Mouse (Mus musculus) intestine, embryonic 14.5 days (tissue): ENCODE results near the gene Map3k5. TPM values are rescaled to one million over a fixed set of nuclear protein-coding genes. Genes with fewer than 3 reads are reported as not detected.
"Not testable (repeated sequence)": the region's sequence is repeated elsewhere in the genome, so short reads cannot be mapped to it uniquely, and the experiment has no call there.

Source experiments
- ATAC-seq: fragments of 200-750 bp; cut with Nextera tagmentation; replicated peaks from 2 replicates; pipeline ENCODE4 v1.8.0; 2017; ENCODE audit warnings: low read depth, moderate number of reproducible peaks, moderate TSS enrichment, moderate library complexity; ENCODE audit not compliant: low FRiP score, low TSS enrichment
- DNase-seq: peaks from one replicate; pipeline ENCODE4 v3.0.0-alpha.2; 2018; ENCODE audit warnings: low spot score
- H3K27ac ChIP-seq: fragments of 300-500 bp; sonication (generic); 2 replicates; pipeline ENCODE4 v1.5.1; 2014; ENCODE audit warnings: low read depth, mild to moderate bottlenecking, control low read depth
- H3K27me3 ChIP-seq: fragments of 300-500 bp; sonication (generic); replicated peaks from 2 replicates; pipeline ENCODE4 v1.6.1; 2014; ENCODE audit warnings: low read length, control low read depth; ENCODE audit not compliant: control insufficient read depth, insufficient read depth
- H3K36me3 ChIP-seq: fragments of 300-500 bp; sonication (generic); 2 replicates; pipeline ENCODE4 v1.6.1; 2014; ENCODE audit warnings: low read length, control low read depth; ENCODE audit not compliant: control insufficient read depth, insufficient read depth
- H3K4me1 ChIP-seq: fragments of 300-500 bp; sonication (generic); replicated peaks from 2 replicates; pipeline ENCODE4 v1.6.1; 2014; ENCODE audit warnings: low read length, control low read depth, mixed read lengths; ENCODE audit not compliant: control insufficient read depth, insufficient read depth
- H3K4me2 ChIP-seq: fragments of 300-500 bp; sonication (generic); 2 replicates; pipeline ENCODE4 v1.6.1; 2014; ENCODE audit warnings: low read length
- H3K4me3 ChIP-seq: fragments of 300-500 bp; sonication (generic); 2 replicates; pipeline ENCODE4 v1.5.1; 2014; ENCODE audit warnings: low read depth, low read length, control low read depth, mixed read lengths
- H3K9ac ChIP-seq: fragments of 300-500 bp; sonication (generic); 2 replicates; pipeline ENCODE4 v1.6.1; 2014; ENCODE audit warnings: mild to moderate bottlenecking, low read length
- H3K9me3 ChIP-seq: fragments of 300-500 bp; sonication (generic); 2 replicates; pipeline ENCODE4 v1.6.1; 2016; ENCODE audit warnings: low read length, control low read depth; ENCODE audit not compliant: control insufficient read depth
- WGBS: fragments of 180-500 bp; shearing (Covaris S2); extraction: QIAGEN DNeasy Blood & Tissue Kit; methylation state at CpG from one replicate; pipeline ENCODE4 v1.1.7; 2014; 5-methylcytosine and 5-hydroxymethylcytosine counted together
- polyA plus RNA-seq: library from polyadenylated mRNA; unstranded; fragments of >200 nt; fragmentation: Nextera tagmentation; extraction: Ambion mirVana; gene quantifications from 2 replicates; pipeline ENCODE4 v1.2.1, GENCODE M21; 2014

Gene Map3k5
- polyA plus RNA-seq, 1 experiment from 2014 or later, result 2.8 TPM

DNA sequence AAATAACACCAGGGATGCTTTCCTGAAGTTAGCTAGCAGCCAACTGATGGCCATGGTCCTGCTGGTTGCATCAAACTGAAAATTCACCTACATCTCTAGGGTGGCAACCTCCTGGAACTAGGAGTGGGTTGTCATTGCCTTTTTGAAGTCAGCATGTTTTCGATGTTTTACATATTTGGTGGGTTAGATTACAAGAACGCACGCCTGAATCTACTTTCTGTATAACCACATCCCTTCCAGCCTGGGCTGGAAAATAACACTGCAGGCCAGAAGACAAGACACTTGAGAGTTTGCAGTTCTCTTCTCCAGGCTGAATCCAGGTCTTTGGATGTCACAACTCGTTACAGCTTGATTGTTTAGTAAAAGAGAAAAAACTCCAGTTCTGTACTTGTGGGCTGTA is 28.5 kb downstream of the Map3k5 start:
- no peak for ATAC-seq
- Histone ChIP-seq H3K27me3 (no peaks in the 10 kb centered on the region), H3K9ac (no peak overlapping the region), H3K27ac (no peak overlapping the region), H3K4me1 (peaks cover 5% of the 10 kb centered on the region; the same call in 1 of the 2 replicates), H3K36me3 (no peaks in the 10 kb centered on the region), H3K4me3 (no peak overlapping the region), H3K4me2 (no peak overlapping the region), H3K9me3 (no peaks in the 10 kb centered on the region)
- DNase-seq, result no peak
- 68% methylated on average over 4 of the region's 4 CpGs for WGBS

DNA sequence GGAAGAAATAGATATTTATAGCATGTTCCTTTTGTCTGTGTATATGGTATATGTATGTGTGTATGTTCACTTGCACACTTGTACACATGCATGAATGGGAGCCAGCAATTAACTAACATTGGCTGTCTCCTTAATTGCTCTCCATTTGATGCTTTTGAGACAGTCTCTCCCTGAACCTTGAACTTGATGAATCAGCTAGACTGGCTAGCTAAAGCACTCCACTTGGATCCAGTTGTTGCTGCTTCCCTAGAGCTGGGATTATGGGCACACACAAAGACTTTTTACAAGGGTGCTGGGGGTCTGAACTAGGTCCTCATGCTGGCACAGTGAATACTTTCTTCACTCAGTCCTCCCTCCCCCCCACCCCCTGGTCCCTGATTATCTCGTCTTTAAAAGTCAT is 28.9 kb downstream of the Map3k5 start:
- Histone ChIP-seq H3K4me3 (no peak overlapping the region), H3K4me2 (no peak overlapping the region), H3K27ac (no peak overlapping the region), H3K9ac (no peak overlapping the region), H3K9me3 (no peaks in the 10 kb centered on the region), H3K36me3 (no peaks in the 10 kb centered on the region), H3K4me1 (peaks cover 5% of the 10 kb centered on the region; the same call in 1 of the 2 replicates), H3K27me3 (no peaks in the 10 kb centered on the region)
- ATAC-seq, result no peak
- 57% methylated on average over 1 of the region's 1 CpGs for WGBS
- no peak for DNase-seq

DNA sequence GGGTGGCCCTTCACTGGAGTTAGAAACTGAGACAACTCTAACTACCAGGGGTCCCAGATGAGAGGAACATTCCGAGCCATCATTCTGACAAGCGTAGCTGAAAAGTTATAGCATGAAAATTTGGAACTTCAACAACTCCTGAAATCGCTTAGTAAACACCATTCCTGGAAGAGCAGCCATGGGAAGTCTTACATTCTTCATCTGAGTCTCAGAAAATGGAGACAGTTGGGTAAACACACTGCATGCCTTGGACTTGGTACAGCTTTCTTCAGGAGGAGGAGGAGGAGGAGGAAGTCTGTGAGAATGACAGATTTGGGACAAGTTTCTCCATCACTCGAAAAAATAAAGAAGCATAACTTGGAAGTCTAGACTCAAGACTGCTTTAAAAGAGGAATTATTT is 29.8 kb downstream of the Map3k5 start:
- no peak for DNase-seq
- H3K9me3 ChIP-seq, result no peaks in the 10 kb centered on the region
- no peak overlapping the region for H3K27ac ChIP-seq
- ATAC-seq, result no peak
- no peak overlapping the region for H3K9ac ChIP-seq
- WGBS, result 71% methylated on average over 4 of the region's 4 CpGs
- no peak overlapping the region for H3K4me2 ChIP-seq
- no peak overlapping the region for H3K4me3 ChIP-seq
- H3K4me1 ChIP-seq, result peaks cover 5% of the 10 kb centered on the region; the same call in 1 of the 2 replicates
- no peaks in the 10 kb centered on the region for H3K27me3 ChIP-seq
- no peaks in the 10 kb centered on the region for H3K36me3 ChIP-seq

- no peak for DNase-seq
- no peak overlapping the region for H3K4me3 ChIP-seq
These were observed 32.3 kb downstream of the Map3k5 start for GRCm38 (mm10) chr10:19966597-19966996.

DNA sequence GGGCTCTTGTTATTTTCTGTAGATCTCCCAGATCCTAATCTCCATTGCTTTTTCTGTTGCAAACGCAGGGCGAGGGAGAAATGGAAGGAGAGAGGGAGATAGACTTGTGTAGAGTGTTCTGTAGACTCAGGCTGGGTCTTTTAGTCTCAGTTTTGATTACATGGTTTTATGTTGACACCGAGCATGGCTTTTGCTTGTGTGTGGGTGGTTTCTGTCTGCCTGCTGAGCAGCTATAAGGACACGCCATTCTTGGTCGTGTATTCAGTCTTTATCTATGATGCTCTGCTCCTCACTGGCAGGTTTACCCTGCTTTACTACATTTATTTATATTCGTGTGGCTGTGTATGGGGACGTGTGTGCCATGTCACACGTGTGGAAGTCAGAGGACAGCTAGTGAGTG is 34.2 kb downstream of the Map3k5 start:
- 76% methylated on average over 8 of the region's 8 CpGs for WGBS
- Histone ChIP-seq H3K4me2 (no peak overlapping the region), H3K27me3 (no peaks in the 10 kb centered on the region), H3K27ac (no peak overlapping the region), H3K9me3 (no peaks in the 10 kb centered on the region), H3K36me3 (no peaks in the 10 kb centered on the region), H3K4me1 (peaks cover 5% of the 10 kb centered on the region; the same call in 1 of the 2 replicates), H3K9ac (no peak overlapping the region), H3K4me3 (no peak overlapping the region)
- no peak for DNase-seq
- ATAC-seq, result no peak

More at GRCm38 (mm10) chr10:19966597-19966996, 32.3 kb downstream of the Map3k5 start:
- 75% methylated on average over 6 of the region's 6 CpGs for WGBS
- Histone ChIP-seq H3K36me3 (no peaks in the 10 kb centered on the region), H3K9ac (no peak overlapping the region), H3K9me3 (no peaks in the 10 kb centered on the region), H3K4me2 (no peak overlapping the region), H3K4me1 (peaks cover 5% of the 10 kb centered on the region; the same call in 1 of the 2 replicates), H3K27me3 (no peaks in the 10 kb centered on the region), H3K27ac (no peak overlapping the region)
- no peak for ATAC-seq

DNA sequence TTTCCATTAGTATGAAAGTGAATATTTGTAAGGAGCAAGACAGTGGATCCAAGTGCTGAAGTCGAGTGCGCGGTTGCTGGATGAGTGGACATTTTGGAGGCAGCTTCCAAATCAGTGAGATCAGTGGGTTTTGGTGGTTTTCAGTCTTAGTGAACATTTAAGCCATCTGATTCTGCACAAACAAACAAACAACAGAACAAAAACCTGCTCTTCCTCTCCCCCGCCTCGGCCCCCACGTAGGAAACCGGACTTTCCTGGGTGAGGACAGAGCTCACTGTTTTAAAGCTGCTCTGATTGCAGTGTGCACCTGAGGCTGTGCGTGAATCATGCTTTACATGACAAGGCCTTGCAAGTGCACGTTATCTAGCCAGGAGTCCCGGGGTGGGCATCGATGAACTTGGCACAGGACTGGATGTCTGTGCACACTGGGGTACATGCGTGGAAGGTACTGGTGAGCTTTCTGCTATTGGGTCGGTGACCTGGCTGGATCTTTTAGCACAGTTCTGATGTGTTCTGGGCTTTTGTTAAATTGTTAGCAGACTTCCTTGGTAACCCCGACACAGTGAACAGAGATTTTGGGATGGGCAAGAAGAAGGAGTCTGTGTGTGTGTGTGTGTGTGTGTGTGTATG is 35.7 kb downstream of the Map3k5 start:
- DNase-seq (no peak), ATAC-seq (no peak)
- no peaks in the 10 kb centered on the region for H3K4me1 ChIP-seq
- H3K9me3 ChIP-seq, result no peaks in the 10 kb centered on the region
- H3K27me3 ChIP-seq, result no peaks in the 10 kb centered on the region
- no peak overlapping the region for H3K27ac ChIP-seq
- H3K4me3 ChIP-seq, result no peak overlapping the region
- no peak overlapping the region for H3K4me2 ChIP-seq
- 81% methylated on average over 14 of the region's 14 CpGs for WGBS
- H3K9ac ChIP-seq, result no peak overlapping the region
- no peaks in the 10 kb centered on the region for H3K36me3 ChIP-seq

DNA sequence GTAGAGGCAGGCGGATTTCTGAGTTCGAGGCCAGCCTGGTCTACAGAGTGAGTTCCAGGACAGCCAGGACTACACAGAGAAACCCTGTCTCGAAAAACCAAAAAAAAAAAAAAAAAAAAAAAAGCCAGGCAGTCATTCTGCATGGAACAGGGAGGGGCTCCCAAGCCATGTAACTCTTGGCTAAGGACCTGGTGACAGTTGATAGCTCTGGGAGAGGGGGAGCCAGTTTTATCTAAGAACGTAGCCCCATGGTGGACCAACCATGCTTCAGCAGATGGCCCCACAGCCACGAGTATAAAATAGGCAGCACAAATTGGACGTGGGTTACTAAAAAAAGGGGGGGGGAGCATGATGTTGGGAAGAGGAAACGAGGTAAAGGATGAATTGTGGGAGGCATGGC is 37.2 kb downstream of the Map3k5 start:
- H3K4me3 ChIP-seq, ATAC-seq, H3K36me3 ChIP-seq, H3K4me2 ChIP-seq, H3K9me3 ChIP-seq, H3K9ac ChIP-seq, DNase-seq, H3K4me1 ChIP-seq, H3K27ac ChIP-seq, H3K27me3 ChIP-seq: not testable (repeated sequence)
- 86% methylated on average over 6 of the region's 7 CpGs for WGBS

- no peak for DNase-seq
- no peak for ATAC-seq
- no peaks in the 10 kb centered on the region for H3K4me1 ChIP-seq
- H3K27me3 ChIP-seq, result no peaks in the 10 kb centered on the region
- no peak overlapping the region for H3K4me2 ChIP-seq
- 90% methylated on average over 12 of the region's 12 CpGs for WGBS
- H3K4me3 ChIP-seq, result no peak overlapping the region
- H3K36me3 ChIP-seq, result no peaks in the 10 kb centered on the region
- H3K9me3 ChIP-seq, result no peaks in the 10 kb centered on the region
- no peak overlapping the region for H3K9ac ChIP-seq
- no peak overlapping the region for H3K27ac ChIP-seq
These were observed 39.2 kb downstream of the Map3k5 start for GRCm38 (mm10) chr10:19973321-19974108.
